Mouse (Mus musculus): ENCODE measurements around the gene Upp2. TPM values are rescaled to one million over a fixed set of nuclear protein-coding genes. Genes with fewer than 3 reads are reported as not detected.

The Upp2 gene
- total and polyA plus RNA-seq, 2 experiments, result 105 to 1,754 TPM

GRCm38 (mm10) chr2:58717898-58718297 is 150.8 kb downstream of the Upp2 start:
- no peaks in the 10 kb centered on the region for H3K4me1 ChIP-seq (ENCODE audit: control insufficient read depth, insufficient read depth, low read length)
- DNase-seq (ENCODE audit: extremely low read depth, low read depth, low spot score), result no peak
- no peak overlapping the region for H3K4me3 ChIP-seq (ENCODE audit: insufficient read depth, low read depth, low read length)
- no peaks in the 10 kb centered on the region for H3K79me2 ChIP-seq (ENCODE audit: control insufficient read depth, insufficient read depth, low read length)
- H3K9ac ChIP-seq (ENCODE audit: low read depth, low read length), result no peak overlapping the region
- H3K27me3 ChIP-seq (ENCODE audit: control insufficient read depth, insufficient read depth, low read length), result no peaks in the 10 kb centered on the region
- H3K27ac ChIP-seq (replicated peaks; ENCODE audit: insufficient read depth, low read depth, low read length), result no peak overlapping the region
- 64% methylated on average over 3 of the region's 3 CpGs for WGBS
- no peaks in the 10 kb centered on the region for H3K36me3 ChIP-seq (ENCODE audit: control insufficient read depth, insufficient read depth, low read length)
- TF ChIP-seq CTCF (IDR thresholded peaks at IDR 0.05; ENCODE audit: low read depth, low read length) (no peak), POLR2A (IDR thresholded peaks at IDR 0.05; ENCODE audit: extremely low read depth, insufficient read depth, low read length) (no peak)

GRCm38 (mm10) chr2:58737192-58737820 is 170.2 kb downstream of the Upp2 start:
- Histone ChIP-seq H3K4me1 (ENCODE audit: control insufficient read depth, insufficient read depth, low read length) (peaks cover 9% of the 10 kb centered on the region), H3K36me3 (ENCODE audit: control insufficient read depth, insufficient read depth, low read length) (no peaks in the 10 kb centered on the region), H3K9ac (ENCODE audit: low read depth, low read length) (peak overlapping the region; percentile 7; the same call in 1 of the 2 replicates), H3K79me2 (ENCODE audit: control insufficient read depth, insufficient read depth, low read length) (no peaks in the 10 kb centered on the region), H3K4me3 (ENCODE audit: insufficient read depth, low read depth, low read length) (no peak overlapping the region), H3K27ac (replicated peaks; ENCODE audit: insufficient read depth, low read depth, low read length) (no peak overlapping the region), H3K27me3 (ENCODE audit: control insufficient read depth, insufficient read depth, low read length) (no peaks in the 10 kb centered on the region)
- no peak for DNase-seq (ENCODE audit: extremely low read depth, low read depth, low spot score)
- WGBS, result 29% methylated on average over 4 of the region's 4 CpGs
- TF ChIP-seq POLR2A (IDR thresholded peaks at IDR 0.05; ENCODE audit: extremely low read depth, insufficient read depth, low read length), result no peak
- peak; percentile 18; the same call in 1 of the 2 replicates for TF ChIP-seq CTCF (IDR thresholded peaks at IDR 0.05; ENCODE audit: low read depth, low read length)

- Histone ChIP-seq H3K9ac (ENCODE audit: low read depth, low read length) (no peak overlapping the region), H3K27ac (replicated peaks; ENCODE audit: insufficient read depth, low read depth, low read length) (peak overlapping the region; percentile 24; the same call in 1 of the 2 replicates), H3K79me2 (ENCODE audit: control insufficient read depth, insufficient read depth, low read length) (no peaks in the 10 kb centered on the region), H3K4me1 (ENCODE audit: control insufficient read depth, insufficient read depth, low read length) (peaks cover 31% of the 10 kb centered on the region), H3K4me3 (ENCODE audit: insufficient read depth, low read depth, low read length) (no peak overlapping the region), H3K36me3 (ENCODE audit: control insufficient read depth, insufficient read depth, low read length) (no peaks in the 10 kb centered on the region), H3K27me3 (ENCODE audit: control insufficient read depth, insufficient read depth, low read length) (no peaks in the 10 kb centered on the region)
- peak; percentile 75 for DNase-seq (ENCODE audit: extremely low read depth, low read depth, low spot score)
- no peak for TF ChIP-seq CTCF (IDR thresholded peaks at IDR 0.05; ENCODE audit: low read depth, low read length)
- TF ChIP-seq POLR2A (IDR thresholded peaks at IDR 0.05; ENCODE audit: extremely low read depth, insufficient read depth, low read length), result no peak
- WGBS, result 17% methylated on average over 1 of the region's 1 CpGs
Observed at GRCm38 (mm10) chr2:58741213-58741612, 174.1 kb downstream of the Upp2 start.

GRCm38 (mm10) chr2:58742026-58742425 is 174.9 kb downstream of the Upp2 start:
- peaks cover 33% of the 10 kb centered on the region for H3K4me1 ChIP-seq (ENCODE audit: control insufficient read depth, insufficient read depth, low read length)
- TF ChIP-seq CTCF (IDR thresholded peaks at IDR 0.05; ENCODE audit: low read depth, low read length), result no peak
- no peak for TF ChIP-seq POLR2A (IDR thresholded peaks at IDR 0.05; ENCODE audit: extremely low read depth, insufficient read depth, low read length)
- H3K9ac ChIP-seq (ENCODE audit: low read depth, low read length), result peak overlapping the region; percentile 42
- no peaks in the 10 kb centered on the region for H3K36me3 ChIP-seq (ENCODE audit: control insufficient read depth, insufficient read depth, low read length)
- H3K27me3 ChIP-seq (ENCODE audit: control insufficient read depth, insufficient read depth, low read length), result no peaks in the 10 kb centered on the region
- peak overlapping the region; percentile 99 for H3K27ac ChIP-seq (replicated peaks; ENCODE audit: insufficient read depth, low read depth, low read length)
- H3K79me2 ChIP-seq (ENCODE audit: control insufficient read depth, insufficient read depth, low read length), result no peaks in the 10 kb centered on the region
- WGBS, result 28% methylated on average over 4 of the region's 4 CpGs
- peak; percentile 99 for DNase-seq (ENCODE audit: extremely low read depth, low read depth, low spot score)
- H3K4me3 ChIP-seq (ENCODE audit: insufficient read depth, low read depth, low read length), result no peak overlapping the region

GRCm38 (mm10) chr2:58743446-58743845 is 176.3 kb downstream of the Upp2 start:
- H3K9ac ChIP-seq (ENCODE audit: low read depth, low read length), result peak overlapping the region; percentile 56
- H3K27me3 ChIP-seq (ENCODE audit: control insufficient read depth, insufficient read depth, low read length), result no peaks in the 10 kb centered on the region
- peak; percentile 99 for DNase-seq (ENCODE audit: extremely low read depth, low read depth, low spot score)
- peak overlapping the region; percentile 99 for H3K27ac ChIP-seq (replicated peaks; ENCODE audit: insufficient read depth, low read depth, low read length)
- H3K36me3 ChIP-seq (ENCODE audit: control insufficient read depth, insufficient read depth, low read length), result no peaks in the 10 kb centered on the region
- no peak overlapping the region for H3K4me3 ChIP-seq (ENCODE audit: insufficient read depth, low read depth, low read length)
- TF ChIP-seq CTCF (IDR thresholded peaks at IDR 0.05; ENCODE audit: low read depth, low read length), result no peak
- TF ChIP-seq POLR2A (IDR thresholded peaks at IDR 0.05; ENCODE audit: extremely low read depth, insufficient read depth, low read length), result no peak
- WGBS, result 11% methylated on average over 3 of the region's 3 CpGs
- H3K79me2 ChIP-seq (ENCODE audit: control insufficient read depth, insufficient read depth, low read length), result no peaks in the 10 kb centered on the region
- peaks cover 32% of the 10 kb centered on the region for H3K4me1 ChIP-seq (ENCODE audit: control insufficient read depth, insufficient read depth, low read length)
